Mouse (Mus musculus): ENCODE measurements around the gene Rho.
A peak's percentile ranks its signal among the peaks of the same experiment; 100 is the strongest.

The Rho gene

DNA sequence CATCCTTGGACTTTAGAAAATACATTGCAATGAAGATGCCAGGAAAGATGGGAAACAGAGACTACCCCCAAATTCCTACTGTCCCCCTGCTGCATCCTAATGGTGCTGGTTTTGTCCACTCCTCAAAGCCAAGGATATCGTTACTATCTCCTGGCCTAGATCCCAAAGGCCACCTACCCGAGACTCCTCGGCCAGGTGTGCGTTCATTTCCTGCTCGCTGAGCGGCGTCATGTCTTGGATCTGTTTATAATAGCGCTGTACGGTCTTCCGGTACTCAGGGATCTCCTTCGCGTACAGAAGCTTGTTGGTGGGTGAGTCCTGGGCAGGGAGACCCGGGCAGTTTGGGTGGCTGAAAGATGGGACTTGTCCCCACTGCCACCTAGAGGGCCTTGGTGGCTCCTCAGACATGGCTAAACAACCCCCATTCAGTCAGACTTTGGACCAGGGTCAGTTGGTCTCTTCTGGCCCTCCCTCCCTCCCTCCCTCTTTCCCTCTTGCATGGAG is 24.9 kb downstream of the Rho start:
- no peak for DNase-seq (ENCODE audit: low spot score in 2 of 2)

DNA sequence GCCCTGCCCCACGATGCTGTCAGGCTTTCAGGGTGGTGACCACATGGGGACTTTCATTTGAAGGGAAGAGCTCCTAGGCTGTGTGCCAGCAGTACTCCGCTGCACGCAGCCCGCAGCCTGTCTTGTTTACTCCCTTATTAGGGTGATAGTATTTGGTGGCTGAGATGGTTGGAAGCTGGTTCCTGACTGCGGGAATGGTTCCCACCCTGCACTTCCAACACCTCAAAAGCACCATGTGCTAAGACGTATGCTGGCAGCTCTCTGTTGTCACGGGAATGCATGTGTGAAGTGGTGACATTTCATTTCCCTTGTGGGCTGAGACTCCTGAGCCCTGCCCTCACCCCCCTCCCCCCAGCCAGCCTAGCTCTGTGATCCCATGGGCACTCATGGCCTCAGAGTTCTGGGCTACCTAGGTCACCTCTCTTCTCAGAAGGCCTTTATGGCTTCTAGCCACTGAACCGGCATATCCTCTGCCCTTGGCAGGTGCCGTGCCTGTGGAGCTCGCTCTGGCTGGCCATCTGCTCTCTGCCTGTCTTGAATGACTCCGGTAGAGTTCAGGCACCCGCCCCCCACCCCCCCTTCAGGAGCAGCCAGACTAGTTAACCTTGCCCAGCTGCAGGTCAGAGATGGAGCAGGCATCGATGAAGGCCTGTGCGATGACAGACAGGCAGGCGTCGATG is 25.5 kb downstream of the Rho start:
- peak in 1 of 2 experiments; percentile 34 for DNase-seq (ENCODE audit: low spot score in 2 of 2)

- DNase-seq (ENCODE audit: low spot score in 2 of 2): no peak
Observed at GRCm38 (mm10) chr6:115957681-115958080, 26.1 kb downstream of the Rho start.

GRCm38 (mm10) chr6:115958445-115958844 is 26.9 kb downstream of the Rho start:
- no peak for DNase-seq (ENCODE audit: low spot score in 2 of 2)

- DNase-seq (ENCODE audit: low spot score in 2 of 2): no peak
Observed at GRCm38 (mm10) chr6:115959151-115959691, 27.7 kb downstream of the Rho start.

DNA sequence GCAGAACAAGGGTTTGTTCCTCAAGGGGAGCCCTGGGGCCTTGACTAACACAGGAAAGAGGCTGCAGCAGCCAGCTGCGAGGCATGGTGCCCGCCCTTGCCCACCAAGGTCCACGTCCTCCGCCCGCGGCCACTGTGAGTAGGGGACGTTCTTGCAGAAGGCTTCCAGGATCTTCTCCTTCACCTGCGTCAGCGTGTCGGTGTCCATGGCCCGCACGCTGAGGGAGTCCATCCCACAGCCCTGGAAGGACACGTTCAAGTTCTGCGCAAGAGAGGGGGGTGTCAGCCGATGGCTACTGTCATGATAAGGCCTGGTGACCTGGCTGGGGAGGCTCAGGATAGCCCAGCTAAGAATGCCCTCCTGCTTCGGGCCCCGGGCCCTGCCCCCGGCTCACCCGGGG is 28.8 kb downstream of the Rho start:
- no peak for DNase-seq (ENCODE audit: low spot score in 2 of 2)

GRCm38 (mm10) chr6:115961743-115962142 is 30.2 kb downstream of the Rho start:
- DNase-seq (ENCODE audit: low spot score in 2 of 2): no peak

DNA sequence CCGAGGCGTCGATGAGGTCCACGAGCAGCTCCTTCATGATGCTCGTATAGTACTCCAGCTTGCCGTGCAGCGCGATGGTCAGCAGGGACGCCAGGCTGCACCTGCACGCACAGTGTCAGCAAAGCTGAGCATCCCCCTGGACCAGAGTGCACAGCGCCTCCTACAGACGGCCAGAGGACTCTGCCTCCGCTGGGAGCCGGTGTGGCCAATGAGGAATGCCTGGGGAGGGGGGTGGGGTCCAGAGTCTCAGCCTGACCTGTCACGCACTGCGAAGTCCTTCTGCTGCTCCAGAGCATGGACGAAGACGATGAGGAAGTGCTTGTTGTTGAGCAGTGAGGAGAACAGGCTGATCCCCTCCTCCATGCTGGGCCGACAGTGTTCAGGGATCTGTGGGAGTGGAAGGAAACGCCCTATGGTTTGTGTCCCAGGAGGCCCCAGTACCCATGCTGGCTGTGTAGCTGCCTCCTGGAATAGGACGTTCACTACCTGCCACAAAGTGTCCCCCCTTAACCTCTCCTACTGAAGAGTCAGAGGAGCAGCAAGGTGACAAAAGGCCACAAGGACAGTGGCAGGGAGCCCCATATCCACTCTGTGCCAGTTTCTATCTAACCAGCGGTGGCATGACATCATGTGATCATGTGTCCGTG is 31.0 kb downstream of the Rho start:
- no peak for DNase-seq (ENCODE audit: low spot score in 2 of 2)

DNA sequence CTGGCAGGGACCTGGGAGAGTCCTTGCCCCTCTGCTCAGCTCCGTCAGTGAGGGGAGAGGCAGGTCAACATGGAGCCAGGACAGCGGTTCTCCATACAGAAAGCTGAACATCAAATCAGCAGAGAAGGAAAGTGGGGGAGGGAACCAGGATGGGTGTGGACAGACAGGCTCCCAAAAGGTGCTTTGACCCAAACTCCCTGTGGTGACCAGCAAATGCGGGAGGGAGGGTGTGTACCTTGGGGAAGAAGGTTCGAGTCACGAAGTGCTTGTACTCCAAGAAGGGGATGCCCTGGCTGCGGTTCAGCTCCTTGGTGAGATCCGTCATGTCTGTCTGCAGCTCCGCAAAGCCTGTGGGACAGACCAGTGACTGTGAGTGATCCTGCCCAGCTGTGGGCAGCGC is 32.1 kb downstream of the Rho start:
- no peak for DNase-seq (ENCODE audit: low spot score in 2 of 2)

- DNase-seq (ENCODE audit: low spot score in 2 of 2): no peak
Observed at GRCm38 (mm10) chr6:115966227-115966966, 34.8 kb downstream of the Rho start.

GRCm38 (mm10) chr6:115967291-115967880 is 35.8 kb downstream of the Rho start:
- DNase-seq (ENCODE audit: low spot score in 2 of 2): no peak

GRCm38 (mm10) chr6:115968086-115968485 is 36.5 kb downstream of the Rho start:
- DNase-seq (ENCODE audit: low spot score in 2 of 2): peak in 1 of 2 experiments; percentile 45

GRCm38 (mm10) chr6:115968700-115969099 is 37.2 kb downstream of the Rho start:
- DNase-seq (ENCODE audit: low spot score in 2 of 2): no peak

- DNase-seq (ENCODE audit: low spot score in 2 of 2): no peak
Observed at GRCm38 (mm10) chr6:115969103-115969502, 37.6 kb downstream of the Rho start.

DNA sequence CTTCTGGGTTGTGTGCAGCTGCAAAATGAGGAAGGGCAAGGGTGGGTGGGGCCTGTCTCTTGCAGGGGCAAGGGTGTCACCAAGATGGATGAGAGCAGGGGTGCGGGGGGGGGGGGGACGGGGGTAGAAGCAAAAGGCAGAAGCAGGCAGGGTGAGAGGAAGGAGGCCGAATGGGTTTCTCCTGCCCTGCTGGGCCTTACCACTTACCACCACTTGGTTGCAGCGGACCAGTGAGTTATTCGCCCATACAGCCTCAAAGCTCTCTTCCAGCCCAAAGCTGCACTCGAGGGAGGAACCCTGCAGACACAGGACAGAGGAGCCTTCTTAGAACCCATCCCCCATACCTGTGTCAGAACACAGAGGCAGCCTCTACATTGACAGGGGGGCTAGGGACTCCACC is 38.4 kb downstream of the Rho start:
- no peak for DNase-seq (ENCODE audit: low spot score in 2 of 2)

- DNase-seq (ENCODE audit: low spot score in 2 of 2): no peak
Observed at GRCm38 (mm10) chr6:115971273-115972060, 39.9 kb downstream of the Rho start.

- no peak for DNase-seq (ENCODE audit: low spot score in 2 of 2)
Observed at GRCm38 (mm10) chr6:115972083-115972764, 40.7 kb downstream of the Rho start.

DNA sequence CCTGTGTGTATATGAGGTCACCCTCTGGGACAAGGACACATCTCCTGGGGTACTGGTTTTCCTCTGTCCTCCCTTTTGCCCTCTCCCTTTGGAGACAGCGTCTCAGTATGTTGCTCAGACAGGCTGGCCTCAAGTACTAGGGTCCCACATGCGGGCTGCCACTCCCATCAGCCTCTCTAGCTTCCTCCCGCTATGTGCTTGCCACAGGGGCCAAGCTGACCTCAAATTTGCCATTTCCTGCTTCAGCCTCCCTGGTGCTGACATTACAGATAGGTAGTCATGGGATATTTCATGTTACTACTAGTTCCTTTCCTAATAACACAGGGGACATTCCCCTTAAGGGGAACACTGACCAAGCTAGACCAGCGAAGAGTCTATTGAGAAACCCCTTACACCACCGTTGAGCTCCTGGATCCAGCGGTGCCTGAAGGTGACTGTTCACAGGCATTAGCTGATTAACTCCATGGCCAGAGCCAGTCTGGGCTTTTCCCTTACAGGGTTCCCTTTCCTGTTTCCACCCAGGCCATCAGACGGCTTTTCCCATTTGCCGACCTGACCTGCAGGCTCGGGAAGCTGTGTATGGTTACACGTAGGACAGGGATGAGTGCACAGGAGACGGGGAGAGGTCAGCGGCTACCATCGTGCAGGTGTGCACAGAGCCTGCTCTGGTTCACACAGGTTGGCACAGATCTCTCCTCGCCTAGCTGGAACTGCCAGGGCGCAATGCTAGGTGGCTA is 41.8 kb downstream of the Rho start:
- no peak for DNase-seq (ENCODE audit: low spot score in 2 of 2)

DNA sequence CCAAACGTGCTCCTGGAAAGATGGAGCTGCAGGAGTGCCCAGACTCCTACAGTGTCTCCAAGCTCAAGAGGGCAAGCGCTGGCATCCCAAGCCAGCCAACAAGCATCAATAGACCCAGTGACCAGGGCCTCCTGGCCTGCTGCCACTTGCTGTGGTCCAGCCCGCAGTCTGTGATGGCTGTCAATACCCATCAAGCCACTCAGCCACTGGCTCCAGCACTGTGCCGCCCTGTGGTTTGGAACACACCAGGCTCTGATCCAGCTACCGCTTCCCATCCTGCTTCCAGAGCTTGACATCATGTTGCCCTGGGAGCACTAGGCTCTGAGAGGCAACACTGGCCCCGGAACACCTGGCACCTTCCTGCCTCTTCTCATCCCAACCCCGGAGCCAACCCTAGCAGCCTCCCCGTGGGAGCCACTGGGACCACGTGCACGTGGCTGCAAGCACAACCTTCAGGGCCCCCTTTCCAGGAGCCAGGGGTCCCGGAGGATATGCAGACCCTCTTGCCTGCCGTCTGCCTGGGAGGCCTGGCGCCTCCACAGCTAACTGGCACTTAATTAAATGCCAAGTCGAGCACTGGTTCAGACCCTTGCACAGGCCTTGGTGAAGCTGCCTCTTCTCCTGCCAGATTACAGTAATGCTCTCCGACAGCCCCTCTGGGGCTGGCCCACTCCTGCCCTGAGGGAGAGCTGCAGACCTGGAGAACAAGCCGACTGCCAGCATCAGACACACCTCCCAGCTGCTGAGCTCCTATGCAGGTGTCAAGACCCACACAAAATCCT is 42.5 kb downstream of the Rho start:
- DNase-seq (ENCODE audit: low spot score in 2 of 2): peak in 1 of 2 experiments; percentile 52
